Mouse (Mus musculus) liver, embryonic 11.5 days (tissue): ENCODE data around the gene Tln2. TPM values are rescaled to one million over a fixed set of nuclear protein-coding genes. Genes with fewer than 3 reads are reported as not detected.

ENCODE experiments used
- ATAC-seq: fragments of 200-750 bp; cut with Nextera tagmentation; replicated peaks from 2 replicates; pipeline ENCODE4 v1.8.0; 2017; ENCODE audit warnings: moderate number of reproducible peaks, mild to moderate bottlenecking, moderate TSS enrichment, moderate library complexity; ENCODE audit not compliant: low FRiP score
- DNase-seq: peaks from one replicate; pipeline ENCODE4 v3.0.0-alpha.2; 2017; ENCODE audit warnings: low spot score
- H3K27ac ChIP-seq: fragments of 300-500 bp; sonication (generic); 2 replicates; pipeline ENCODE4 v1.5.1; 2014; ENCODE audit warnings: mild to moderate bottlenecking, low read depth, low read length, control low read depth
- H3K27me3 ChIP-seq: fragments of 300-500 bp; sonication (generic); replicated peaks from 2 replicates; pipeline ENCODE4 v1.6.1; 2014; ENCODE audit warnings: low read length, mixed read lengths; ENCODE audit not compliant: control insufficient read depth, insufficient read depth
- H3K36me3 ChIP-seq: fragments of 300-500 bp; sonication (generic); 2 replicates; pipeline ENCODE4 v1.6.1; 2014; ENCODE audit warnings: mild to moderate bottlenecking, low read length, moderate library complexity, mixed read lengths; ENCODE audit not compliant: control insufficient read depth, insufficient read depth
- H3K4me1 ChIP-seq: fragments of 300-500 bp; sonication (generic); replicated peaks from 2 replicates; pipeline ENCODE4 v1.6.1; 2014; ENCODE audit warnings: low read length, mixed read lengths; ENCODE audit not compliant: control insufficient read depth, insufficient read depth
- H3K4me2 ChIP-seq: fragments of 300-500 bp; sonication (generic); 2 replicates; pipeline ENCODE4 v1.6.1; 2014; ENCODE audit warnings: mild to moderate bottlenecking, control low read depth, moderate library complexity
- H3K4me3 ChIP-seq: fragments of 300-500 bp; sonication (generic); 2 replicates; pipeline ENCODE4 v1.5.1; 2014; ENCODE audit warnings: low read depth, low read length, control low read depth
- H3K9ac ChIP-seq: fragments of 300-500 bp; sonication (generic); 2 replicates; pipeline ENCODE4 v1.6.1; 2014; ENCODE audit warnings: low read depth, low read length, control low read depth
- H3K9me3 ChIP-seq: fragments of 300-500 bp; sonication (generic); 2 replicates; pipeline ENCODE4 v1.6.1; 2016; ENCODE audit warnings: low read length, inconsistent platforms, mixed read lengths; ENCODE audit not compliant: control insufficient read depth
- WGBS: fragments of 180-500 bp; shearing (Covaris S2); extraction: QIAGEN DNeasy Blood & Tissue Kit; methylation state at CpG from one replicate; pipeline ENCODE4 v1.1.7; 2014; 5-methylcytosine and 5-hydroxymethylcytosine counted together
- polyA plus RNA-seq: library from polyadenylated mRNA; unstranded; fragments of >200 nt; fragmentation: Nextera tagmentation; extraction: Ambion mirVana; gene quantifications from 2 replicates; pipeline ENCODE4 v1.2.1, GENCODE M21; 2014

Tln2 gene
- polyA plus RNA-seq, 1 experiment from 2014 or later: 12.7 TPM

DNA sequence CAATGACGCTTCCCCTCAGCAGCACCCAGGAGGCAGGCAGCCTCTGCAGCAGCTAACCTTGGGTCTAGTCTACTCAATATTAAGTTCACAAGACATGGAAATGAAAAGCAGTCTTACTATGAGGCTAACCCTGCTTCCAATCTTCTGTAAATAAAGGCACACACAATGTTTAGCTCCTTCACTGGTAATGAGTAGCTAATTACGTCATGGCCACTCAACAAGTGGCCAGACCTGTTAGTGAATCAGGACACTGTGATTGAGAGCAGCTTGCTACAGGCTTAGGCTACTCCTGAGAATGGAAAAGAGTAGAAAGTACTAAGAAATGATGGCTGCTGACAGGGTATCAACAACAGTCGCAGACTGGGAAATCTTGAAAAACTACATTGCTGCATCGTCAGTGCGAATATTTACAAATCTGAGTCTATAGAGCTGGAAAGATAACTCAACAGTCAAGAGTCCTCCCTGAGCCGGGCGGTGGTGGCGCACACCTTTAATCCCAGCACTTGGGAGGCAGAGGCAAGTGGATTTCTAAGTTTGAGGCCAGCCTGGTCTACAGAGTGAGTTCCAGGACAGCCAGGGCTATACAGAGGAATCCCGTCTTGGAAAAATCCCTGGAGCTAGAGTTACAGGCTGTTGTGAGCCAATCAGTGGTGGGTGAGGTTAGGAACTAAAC is 34.1 kb upstream of the Tln2 start:
- WGBS: 85% methylated on average over 9 of the region's 9 CpGs
- H3K9ac ChIP-seq: no peak overlapping the region
- H3K4me1 ChIP-seq: no peaks in the 10 kb centered on the region
- DNase-seq (no peak), ATAC-seq (no peak)
- H3K4me3 ChIP-seq: no peak overlapping the region
- H3K27me3 ChIP-seq: no peaks in the 10 kb centered on the region
- H3K4me2 ChIP-seq: no peak overlapping the region
- H3K36me3 ChIP-seq: no peaks in the 10 kb centered on the region
- H3K9me3 ChIP-seq: no peaks in the 10 kb centered on the region
- no peak overlapping the region for H3K27ac ChIP-seq

- ATAC-seq (no peak), DNase-seq (no peak)
- H3K9me3 ChIP-seq: no peaks in the 10 kb centered on the region
- no peak overlapping the region for H3K4me2 ChIP-seq
- no peak overlapping the region for H3K9ac ChIP-seq
- no peaks in the 10 kb centered on the region for H3K27me3 ChIP-seq
- 80% methylated on average over 5 of the region's 5 CpGs for WGBS
- no peaks in the 10 kb centered on the region for H3K4me1 ChIP-seq
- H3K27ac ChIP-seq: no peak overlapping the region
- H3K4me3 ChIP-seq: no peak overlapping the region
- H3K36me3 ChIP-seq: no peaks in the 10 kb centered on the region
These were observed 33.2 kb upstream of the Tln2 start for GRCm38 (mm10) chr9:67592726-67593125.

GRCm38 (mm10) chr9:67587111-67587510 is 27.6 kb upstream of the Tln2 start:
- 73% methylated on average over 3 of the region's 3 CpGs for whole genome bisulfite sequencing
- Histone ChIP-seq H3K27ac (no peak overlapping the region), H3K9ac (no peak overlapping the region), H3K4me2 (no peak overlapping the region), H3K9me3 (no peaks in the 10 kb centered on the region), H3K27me3 (no peaks in the 10 kb centered on the region), H3K36me3 (no peaks in the 10 kb centered on the region), H3K4me1 (no peaks in the 10 kb centered on the region; the same call in 1 of the 2 replicates), H3K4me3 (no peak overlapping the region)
- DNase-seq: no peak
- no peak for ATAC-seq

DNA sequence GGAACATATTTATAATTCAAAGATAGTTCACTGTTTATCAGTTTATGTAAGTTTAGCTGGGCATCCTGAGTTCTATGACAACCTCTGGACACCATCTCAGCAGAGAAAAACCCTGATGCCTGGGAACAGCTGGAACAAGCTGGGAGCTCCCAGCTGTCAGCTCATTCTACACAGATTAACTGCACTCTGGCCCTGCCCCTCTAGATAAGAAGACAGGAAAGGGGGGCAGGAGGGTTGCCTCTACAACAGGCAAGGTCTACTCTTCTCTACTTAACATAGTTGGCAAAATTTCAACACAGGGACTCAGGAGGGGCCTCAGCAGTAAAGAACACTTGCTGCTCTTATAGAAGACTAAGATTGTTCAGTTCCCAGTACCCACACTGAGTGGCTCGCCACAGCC is 27.0 kb upstream of the Tln2 start:
- H3K4me1 ChIP-seq: no peaks in the 10 kb centered on the region; the same call in 1 of the 2 replicates
- 52% methylated on average over 1 of the region's 1 CpGs for WGBS
- no peak for DNase-seq
- no peaks in the 10 kb centered on the region for H3K9me3 ChIP-seq
- no peak overlapping the region for H3K27ac ChIP-seq
- no peak for ATAC-seq
- no peaks in the 10 kb centered on the region for H3K27me3 ChIP-seq
- no peak overlapping the region for H3K9ac ChIP-seq
- no peak overlapping the region for H3K4me2 ChIP-seq
- H3K36me3 ChIP-seq: no peaks in the 10 kb centered on the region
- H3K4me3 ChIP-seq: no peak overlapping the region

- DNase-seq (no peak), ATAC-seq (no peak)
- Histone ChIP-seq H3K4me3 (no peak overlapping the region), H3K27ac (no peak overlapping the region), H3K9me3 (no peaks in the 10 kb centered on the region), H3K36me3 (no peaks in the 10 kb centered on the region), H3K4me2 (no peak overlapping the region), H3K4me1 (no peaks in the 10 kb centered on the region; the same call in 1 of the 2 replicates), H3K9ac (no peak overlapping the region), H3K27me3 (no peaks in the 10 kb centered on the region)
- WGBS: 87% methylated on average over 10 of the region's 10 CpGs
These were observed 25.4 kb upstream of the Tln2 start for GRCm38 (mm10) chr9:67584871-67585270.

DNA sequence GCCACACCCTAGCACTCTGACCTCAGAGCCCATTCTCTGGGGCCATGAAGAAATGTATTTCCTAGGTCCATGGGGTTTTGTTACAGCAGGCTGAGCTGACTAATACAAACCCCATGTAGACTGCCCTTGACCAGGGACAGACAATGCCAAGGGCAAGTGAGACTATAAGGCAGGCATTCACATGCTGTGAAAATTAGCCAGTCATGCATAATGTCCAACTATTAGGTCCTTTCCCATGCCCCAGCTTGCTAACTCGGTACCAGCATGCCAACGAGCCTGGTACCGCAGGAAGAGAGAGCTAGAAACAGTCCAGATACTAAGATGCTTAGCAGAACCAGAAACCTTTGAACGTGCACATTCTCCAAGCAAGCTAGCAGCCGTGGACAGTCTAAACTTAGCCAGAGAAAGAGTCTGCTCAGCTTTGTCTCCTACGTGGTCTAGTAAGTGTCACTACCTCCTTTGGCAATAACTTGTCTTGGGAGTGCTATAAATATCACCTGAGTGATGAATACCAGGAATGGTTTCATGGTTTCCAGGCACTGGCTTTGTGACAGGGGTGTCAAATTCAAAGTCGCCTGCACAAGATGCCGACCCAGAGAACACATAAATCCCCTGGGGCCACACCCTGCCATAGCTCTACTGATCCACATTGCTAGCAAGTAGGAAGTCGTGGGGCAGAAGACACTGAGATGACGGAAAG is 22.2 kb upstream of the Tln2 start:
- no peak overlapping the region for H3K27ac ChIP-seq
- H3K9ac ChIP-seq: no peak overlapping the region
- DNase-seq (no peak), ATAC-seq (no peak)
- H3K4me3 ChIP-seq: no peak overlapping the region
- no peaks in the 10 kb centered on the region for H3K36me3 ChIP-seq
- 77% methylated on average over 10 of the region's 10 CpGs for WGBS
- no peak overlapping the region for H3K4me2 ChIP-seq
- no peaks in the 10 kb centered on the region; the same call in 1 of the 2 replicates for H3K4me1 ChIP-seq
- no peaks in the 10 kb centered on the region for H3K9me3 ChIP-seq
- H3K27me3 ChIP-seq: no peaks in the 10 kb centered on the region

DNA sequence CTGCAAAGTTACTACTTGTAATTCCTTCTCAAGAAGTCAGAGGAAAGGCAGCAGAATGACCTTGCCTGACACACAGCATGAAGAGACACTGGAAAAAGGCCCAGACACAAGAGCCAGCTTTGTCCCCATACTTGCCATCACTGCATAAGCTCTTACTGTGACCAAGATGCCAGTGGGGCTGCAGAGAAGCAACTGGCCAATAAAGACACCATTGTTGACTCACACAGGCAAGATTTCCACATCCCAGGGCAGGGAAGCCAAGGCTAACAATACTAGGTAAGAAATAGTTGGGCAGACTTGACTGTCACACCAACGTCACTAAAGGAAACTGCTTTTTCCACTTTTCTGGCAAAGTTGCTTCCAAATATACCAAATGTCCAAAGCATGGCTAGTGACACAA is 20.0 kb upstream of the Tln2 start:
- ATAC-seq (no peak), DNase-seq (no peak)
- H3K4me1 ChIP-seq: no peaks in the 10 kb centered on the region
- 84% methylated on average over 1 of the region's 1 CpGs for WGBS
- H3K4me2 ChIP-seq: no peak overlapping the region
- no peak overlapping the region for H3K4me3 ChIP-seq
- H3K27ac ChIP-seq: no peak overlapping the region
- no peak overlapping the region for H3K9ac ChIP-seq
- H3K9me3 ChIP-seq: no peaks in the 10 kb centered on the region
- H3K36me3 ChIP-seq: no peaks in the 10 kb centered on the region
- H3K27me3 ChIP-seq: no peaks in the 10 kb centered on the region

DNA sequence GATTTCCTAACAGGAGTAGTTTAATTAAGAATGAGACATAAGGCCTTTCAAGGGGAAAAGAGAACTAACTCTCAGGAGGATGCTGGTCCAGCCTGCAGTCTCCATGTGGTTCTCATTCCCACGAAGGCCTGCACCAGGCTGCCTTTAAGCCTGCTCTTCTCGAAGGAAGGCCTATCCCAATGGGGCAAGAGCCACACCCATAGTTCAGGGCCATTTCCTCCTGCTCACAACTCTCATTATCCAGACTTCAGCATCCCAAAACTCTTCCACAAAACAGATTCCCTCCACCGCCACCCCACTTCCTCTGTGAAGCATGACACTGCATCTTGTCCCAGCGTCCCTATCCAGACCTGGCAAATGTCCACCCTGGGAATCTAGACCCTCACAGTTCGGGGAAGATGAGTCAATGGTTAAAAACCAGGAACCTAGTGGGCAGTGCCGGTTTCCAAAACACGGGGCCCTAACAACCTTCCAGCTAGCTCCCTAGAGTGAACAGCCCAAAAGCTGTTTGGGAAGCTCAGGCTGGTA is 15.3 kb upstream of the Tln2 start:
- Histone ChIP-seq H3K9me3 (no peaks in the 10 kb centered on the region), H3K27ac (no peak overlapping the region), H3K27me3 (no peaks in the 10 kb centered on the region), H3K36me3 (no peaks in the 10 kb centered on the region), H3K4me1 (no peaks in the 10 kb centered on the region), H3K4me2 (no peak overlapping the region), H3K4me3 (no peak overlapping the region), H3K9ac (no peak overlapping the region)
- WGBS: 67% methylated on average over 7 of the region's 7 CpGs
- ATAC-seq (no peak), DNase-seq (no peak)

DNA sequence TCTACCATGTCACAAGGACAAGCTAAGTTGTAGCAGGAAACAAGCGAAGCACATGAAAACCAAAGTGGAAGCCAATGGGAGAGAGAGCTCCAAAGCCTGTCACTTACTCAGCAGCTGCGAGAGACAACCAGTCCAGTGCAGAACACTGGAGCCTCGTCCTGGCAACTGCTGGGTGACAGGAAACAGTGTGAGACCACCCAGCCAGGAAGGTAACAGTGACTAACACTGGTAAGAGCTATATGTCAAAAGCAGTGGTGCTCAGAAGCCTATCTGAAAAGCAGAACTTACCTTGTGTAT is 14.1 kb upstream of the Tln2 start:
- no peak overlapping the region for H3K9ac ChIP-seq
- no peak overlapping the region for H3K4me2 ChIP-seq
- no peaks in the 10 kb centered on the region for H3K4me1 ChIP-seq
- 50% methylated on average over 3 of the region's 3 CpGs for WGBS
- no peaks in the 10 kb centered on the region for H3K27me3 ChIP-seq
- no peaks in the 10 kb centered on the region for H3K9me3 ChIP-seq
- DNase-seq (no peak), ATAC-seq (no peak)
- H3K27ac ChIP-seq: no peak overlapping the region
- no peak overlapping the region for H3K4me3 ChIP-seq
- no peaks in the 10 kb centered on the region for H3K36me3 ChIP-seq
